Mouse (Mus musculus) central nervous system, embryonic 18 days (tissue): ENCODE measurements around the gene Olfr325. TPM values are rescaled to one million over a fixed set of nuclear protein-coding genes. Genes with fewer than 3 reads are reported as not detected.

Source experiments
- polyA plus RNA-seq: library from polyadenylated mRNA; depleted of rRNA; stranded (reverse); fragments of >200 nt; gene quantifications from 2 replicates; pipeline ENCODE4 v1.2.3, GENCODE M21; 2012; rRNA removed

The Olfr325 gene
- polyA plus RNA-seq: not detected in 2 replicates

DNA sequence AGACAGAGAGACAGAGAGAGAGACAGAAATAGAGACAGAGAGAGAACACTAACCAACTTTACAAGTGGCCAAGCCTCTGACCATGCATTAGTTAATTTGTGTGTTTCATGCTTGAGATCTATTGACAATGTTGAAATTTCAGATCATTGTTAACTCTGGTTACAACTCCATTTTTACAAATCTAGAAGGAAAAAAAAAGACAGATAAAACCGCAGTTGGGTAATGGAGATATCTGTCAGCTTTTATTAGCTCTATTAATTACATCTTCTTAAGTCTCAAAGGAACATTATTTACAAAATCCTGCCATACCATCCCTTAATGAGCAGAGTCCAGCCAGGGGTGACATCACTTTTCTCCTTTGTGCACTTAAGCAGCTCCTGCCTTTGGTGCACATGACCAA is at the start of gene Olfr325:
TSS of gene Olfr325 (plus strand) at position 301 of the 400 bp plus-strand sequence.

DNA sequence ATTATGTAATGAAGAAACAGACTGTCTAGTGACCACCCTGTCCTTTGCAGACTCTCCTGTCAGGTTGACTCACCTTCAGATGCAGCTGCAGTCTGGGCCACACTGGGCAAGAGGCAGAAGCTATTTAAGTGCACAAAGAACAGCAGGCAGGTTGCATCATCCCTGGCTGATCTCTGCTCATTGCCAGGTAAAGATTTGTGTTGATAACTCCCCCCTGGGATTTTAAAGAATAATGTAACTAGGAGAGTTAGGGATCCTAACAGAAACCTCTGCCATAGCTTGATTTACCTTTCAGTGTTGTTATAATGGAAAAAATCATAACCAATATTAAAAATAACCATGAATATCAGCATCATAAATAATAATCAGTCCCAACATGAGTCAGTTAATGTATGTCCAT is 42.8 kb upstream of the Olfr325 start, which contains the start of gene Olfr330:
TSS of gene Olfr330 (minus strand) at position 101 of the 400 bp plus-strand sequence.

DNA sequence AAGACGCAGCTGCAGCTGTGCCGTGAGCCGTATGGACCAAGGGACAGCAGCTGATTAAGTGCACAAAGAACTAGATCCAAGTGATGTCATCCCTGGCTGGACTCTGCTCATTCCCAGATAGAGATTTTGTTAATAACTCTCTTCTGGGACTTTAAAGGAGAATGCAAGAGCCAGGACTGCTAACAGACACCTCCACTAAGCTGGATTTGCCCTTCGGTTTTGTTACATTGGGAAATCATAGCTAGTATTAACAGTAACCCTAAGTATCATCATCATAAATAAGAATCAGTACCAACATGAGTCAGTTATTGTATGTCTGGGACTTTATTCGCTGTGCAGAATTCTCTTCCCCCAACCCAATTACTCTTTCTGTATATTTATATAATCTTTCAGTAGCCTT is 31.2 kb upstream of the Olfr325 start, which contains the start of gene Olfr329-ps:
TSS of gene Olfr329-ps (minus strand) at position 101 of the 400 bp plus-strand sequence.

DNA sequence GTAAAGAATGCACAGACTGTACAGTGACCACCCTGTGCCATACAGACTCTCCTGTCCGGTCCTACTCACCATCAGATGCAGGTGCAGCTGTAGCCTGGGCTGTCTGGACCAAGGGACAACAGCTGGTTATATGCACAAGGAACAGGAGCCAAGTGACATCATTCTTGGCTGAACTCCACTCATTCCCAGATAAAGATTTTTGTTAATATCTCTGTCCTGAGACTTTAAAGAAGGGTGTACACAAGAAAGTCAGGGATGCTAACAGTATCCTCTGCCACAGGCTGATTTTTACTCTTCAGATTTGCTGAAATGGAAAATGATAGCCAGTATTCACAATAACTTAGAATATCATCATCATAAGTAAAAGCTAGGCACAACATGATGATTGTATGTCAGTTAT is 22.0 kb upstream of the Olfr325 start, which contains the start of gene Olfr328:
TSS of gene Olfr328 (minus strand) at position 101 of the 400 bp plus-strand sequence.

DNA sequence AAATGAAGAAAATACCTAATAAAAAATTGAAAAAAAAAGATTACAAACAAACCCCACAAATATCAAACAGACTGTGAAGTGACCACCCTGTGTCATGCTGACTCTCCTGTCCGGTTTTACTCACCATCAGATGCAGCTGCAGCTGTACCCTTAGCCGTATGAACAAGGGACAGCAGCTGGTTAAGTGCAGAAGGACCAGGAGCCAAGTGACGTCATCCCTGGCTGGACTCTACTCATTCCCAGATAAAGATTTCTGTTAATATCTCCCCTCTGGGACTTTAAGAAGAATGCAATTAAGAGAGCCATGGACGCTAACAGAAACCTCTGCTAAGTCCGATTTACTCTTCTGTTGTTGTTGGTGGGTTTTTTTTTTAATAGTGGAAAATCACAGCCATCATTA is 7.1 kb upstream of the Olfr325 start, which contains the start of gene Olfr224:
TSS of gene Olfr224 (minus strand) at position 149 of the 400 bp plus-strand sequence.

DNA sequence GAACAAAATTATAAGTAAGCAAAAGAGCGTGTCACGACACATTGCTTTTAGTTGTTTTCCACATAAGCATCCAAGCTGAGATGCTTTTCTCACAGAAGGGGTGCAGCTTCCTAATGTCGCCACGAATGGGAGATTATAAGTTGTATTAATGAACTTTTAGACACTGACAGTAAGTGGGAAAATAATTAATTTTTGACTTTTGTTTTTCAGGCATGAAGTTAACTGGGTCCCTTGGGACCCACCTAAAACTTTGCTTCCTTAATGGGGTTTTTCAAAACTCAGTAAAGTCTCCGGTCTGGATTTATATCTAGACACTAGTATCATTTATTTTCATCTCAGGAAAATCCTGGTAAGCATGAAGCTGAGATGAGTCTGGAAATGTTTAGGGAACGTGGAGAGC is 17.3 kb downstream of the Olfr325 start, which contains the start of gene Olfr324:
TSS of gene Olfr324 (plus strand) at position 301 of the 400 bp plus-strand sequence.

DNA sequence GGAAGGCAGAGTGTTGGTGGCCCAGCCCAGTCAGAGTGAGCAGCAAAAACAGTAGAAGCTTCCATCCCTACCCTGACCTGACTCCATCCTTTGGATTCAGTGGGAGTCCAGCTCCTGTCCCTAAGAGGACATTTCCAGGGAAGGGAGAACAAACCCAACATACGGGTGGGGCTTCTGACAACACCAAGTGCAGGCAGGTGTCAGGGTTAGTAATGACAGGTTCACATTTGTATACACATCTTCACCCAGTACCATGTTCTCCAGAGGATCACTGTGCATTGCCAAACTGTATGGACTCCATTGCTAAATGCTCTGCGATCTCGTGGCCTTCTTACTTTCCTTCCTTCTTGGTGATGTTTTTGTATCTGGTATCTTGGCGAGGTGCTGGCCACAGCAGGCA is 38.4 kb downstream of the Olfr325 start, which contains the start of gene 2210407C18Rik:
TSS of gene 2210407C18Rik (minus strand) at position 101 of the 400 bp plus-strand sequence.

DNA sequence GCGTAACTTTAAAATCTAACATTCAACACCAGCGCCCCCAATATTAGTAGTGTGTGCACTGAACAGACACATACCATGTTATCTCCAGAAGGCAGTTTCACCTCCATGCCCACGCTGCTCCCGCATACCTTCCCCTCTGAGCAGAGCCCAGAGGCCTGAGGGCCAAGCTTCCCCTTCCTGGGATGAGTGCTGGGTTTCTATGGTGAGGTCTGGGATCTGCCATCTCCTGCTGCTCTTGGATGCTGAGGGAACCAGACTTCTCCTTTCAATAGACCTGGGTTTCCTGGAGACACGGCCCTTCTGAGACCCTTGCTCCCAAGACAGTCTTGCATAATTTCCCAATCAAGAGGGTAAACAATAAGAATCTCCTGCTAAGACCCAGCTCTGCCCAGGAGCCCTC is 52.9 kb downstream of the Olfr325 start, which contains the start of gene Olfr323:
TSS of gene Olfr323 (minus strand) at position 101 of the 400 bp plus-strand sequence.

Other genes starting within 250 kb of the Olfr325 start
- gene Zfp672, start 247.4 kb upstream of the Olfr325 start, polyA plus RNA-seq: 41.2 and 41.8 TPM in 2 replicates
- 40.1 and 41.6 TPM in 2 replicates for gene Sh3bp5l, start 247.0 kb upstream of the Olfr325 start, polyA plus RNA-seq
- gene Lypd8, start 198.7 kb upstream of the Olfr325 start, polyA plus RNA-seq: 0.08 and 0.17 TPM in 2 replicates
- not detected in 2 replicates for gene 1810065E05Rik, start 156.6 kb upstream of the Olfr325 start, polyA plus RNA-seq
- not detected in 2 replicates for gene Gm12253, start 145.2 kb upstream of the Olfr325 start, polyA plus RNA-seq
- not detected in 2 replicates for gene Lypd9, start 124.8 kb upstream of the Olfr325 start, polyA plus RNA-seq
- gene Olfr30, start 115.5 kb upstream of the Olfr325 start, polyA plus RNA-seq: not detected in 2 replicates
- gene Olfr332, start 85.2 kb upstream of the Olfr325 start, polyA plus RNA-seq: 0.03 TPM in 1 of 2 replicates, not detected in the other
- gene Olfr331, start 75.2 kb upstream of the Olfr325 start, polyA plus RNA-seq: not detected in 2 replicates
- gene Olfr330, start 42.9 kb upstream of the Olfr325 start, polyA plus RNA-seq: 0.03 and 0.06 TPM in 2 replicates
- not detected in 2 replicates for gene Olfr329-ps, start 31.3 kb upstream of the Olfr325 start, polyA plus RNA-seq
- 0.03 TPM in 1 of 2 replicates, not detected in the other for gene Olfr328, start 22.1 kb upstream of the Olfr325 start, polyA plus RNA-seq
- gene Olfr224, start 7.2 kb upstream of the Olfr325 start, polyA plus RNA-seq: not detected in 2 replicates
- gene Olfr324, start 17.4 kb downstream of the Olfr325 start, polyA plus RNA-seq: 0.12 TPM in 2 replicates
- gene 2210407C18Rik, start 38.3 kb downstream of the Olfr325 start, polyA plus RNA-seq: not detected in 2 replicates
- gene Olfr323, start 52.8 kb downstream of the Olfr325 start, polyA plus RNA-seq: not detected in 2 replicates
- gene Trim58, start 62.7 kb downstream of the Olfr325 start, polyA plus RNA-seq: 0.08 and 0.16 TPM in 2 replicates
- not detected in 2 replicates for gene Olfr322, start 81.1 kb downstream of the Olfr325 start, polyA plus RNA-seq
- not detected in 2 replicates for gene Olfr320, start 103.4 kb downstream of the Olfr325 start, polyA plus RNA-seq
- gene Olfr319, start 121.4 kb downstream of the Olfr325 start, polyA plus RNA-seq: not detected in 2 replicates
- gene Olfr318, start 146.3 kb downstream of the Olfr325 start, polyA plus RNA-seq: not detected in 2 replicates
- gene Olfr317, start 161.5 kb downstream of the Olfr325 start, polyA plus RNA-seq: 0.28 and 0.29 TPM in 2 replicates
- gene Olfr316, start 175.0 kb downstream of the Olfr325 start, polyA plus RNA-seq: not detected in 2 replicates
- not detected in 2 replicates for gene Olfr315, start 195.5 kb downstream of the Olfr325 start, polyA plus RNA-seq
- not detected in 2 replicates for gene Olfr314, start 205.2 kb downstream of the Olfr325 start, polyA plus RNA-seq
- gene Fam183b, start 224.2 kb downstream of the Olfr325 start, polyA plus RNA-seq: 2.6 and 4.4 TPM in 2 replicates
- not detected in 2 replicates for gene Olfr313, start 237.3 kb downstream of the Olfr325 start, polyA plus RNA-seq